Mouse (Mus musculus) adipocyte (in vitro differentiated cells): ENCODE data around the gene Tmem182.

Source experiments
- DNase-seq: peaks from one replicate; pipeline ENCODE4 v3.0.0-alpha.2; 2016; ENCODE audit warnings: low spot score

The Tmem182 gene

GRCm38 (mm10) chr1:40805351-40805750, at the start of gene Tmem182:
TSS of gene Tmem182 (plus strand) at chr1:40805601.
- peak; percentile 86 for DNase-seq

- DNase-seq: no peak
These were observed 45.5 kb upstream of the Tmem182 start for GRCm38 (mm10) chr1:40759751-40760445.

GRCm38 (mm10) chr1:40764042-40764441, 41.4 kb upstream of the Tmem182 start:
- DNase-seq: no peak

- no peak for DNase-seq
These were observed 40.6 kb upstream of the Tmem182 start for GRCm38 (mm10) chr1:40764701-40765275.

GRCm38 (mm10) chr1:40765521-40765920, 39.9 kb upstream of the Tmem182 start:
- no peak for DNase-seq

GRCm38 (mm10) chr1:40767588-40767987, 37.8 kb upstream of the Tmem182 start:
- DNase-seq: no peak

GRCm38 (mm10) chr1:40768606-40769005, 36.8 kb upstream of the Tmem182 start:
- no peak for DNase-seq

GRCm38 (mm10) chr1:40769331-40769894, 36.0 kb upstream of the Tmem182 start:
- DNase-seq: no peak

- no peak for DNase-seq
These were observed 34.0 kb upstream of the Tmem182 start for GRCm38 (mm10) chr1:40771196-40771970.

- no peak for DNase-seq
These were observed 32.2 kb upstream of the Tmem182 start for GRCm38 (mm10) chr1:40773234-40773633.

GRCm38 (mm10) chr1:40774040-40774439, 31.4 kb upstream of the Tmem182 start:
- DNase-seq: no peak

- no peak for DNase-seq
These were observed 29.3 kb upstream of the Tmem182 start for GRCm38 (mm10) chr1:40776102-40776501.

- no peak for DNase-seq
These were observed 28.6 kb upstream of the Tmem182 start for GRCm38 (mm10) chr1:40776763-40777162.

- DNase-seq: no peak
These were observed 22.0 kb upstream of the Tmem182 start for GRCm38 (mm10) chr1:40783450-40783849.

GRCm38 (mm10) chr1:40784306-40784705, 21.1 kb upstream of the Tmem182 start:
- DNase-seq: no peak

GRCm38 (mm10) chr1:40785876-40786445, 19.4 kb upstream of the Tmem182 start:
- DNase-seq: peak; percentile 66

GRCm38 (mm10) chr1:40788956-40789355, 16.4 kb upstream of the Tmem182 start:
- DNase-seq: no peak

GRCm38 (mm10) chr1:40789666-40790233, 15.7 kb upstream of the Tmem182 start:
- DNase-seq: no peak

- DNase-seq: peak; percentile 86
These were observed 14.9 kb upstream of the Tmem182 start, which contains the start of gene Mfsd9 for GRCm38 (mm10) chr1:40790324-40791141. TSS of gene Mfsd9 (minus strand) at chr1:40790687.

- DNase-seq: no peak
These were observed 9.9 kb upstream of the Tmem182 start for GRCm38 (mm10) chr1:40795508-40795907.

- peak; percentile 56 for DNase-seq
These were observed 8.1 kb upstream of the Tmem182 start for GRCm38 (mm10) chr1:40797348-40797747.
